Mouse (Mus musculus) kidney, postnatal 0 days (tissue): ENCODE data around the gene 4931422A03Rik. TPM values are rescaled to one million over a fixed set of nuclear protein-coding genes. Genes with fewer than 3 reads are reported as not detected.

Experiments
- ATAC-seq: fragments of 200-750 bp; cut with Nextera tagmentation; replicated peaks from 2 replicates; pipeline ENCODE4 v1.8.0; 2017; ENCODE audit warnings: low read depth, moderate number of reproducible peaks, moderate TSS enrichment, moderate library complexity; ENCODE audit not compliant: low FRiP score
- DNase-seq: peaks from one replicate; pipeline ENCODE4 v3.0.0-alpha.2; 2016; ENCODE audit warnings: low spot score
- H3K27ac ChIP-seq: fragments of 300-500 bp; sonication (generic); 2 replicates; pipeline ENCODE4 v1.5.1; 2014; ENCODE audit warnings: mild to moderate bottlenecking
- H3K27me3 ChIP-seq: fragments of 300-500 bp; sonication (generic); 2 replicates; pipeline ENCODE4 v1.6.1; 2014; ENCODE audit warnings: low read length, mixed read lengths; ENCODE audit not compliant: insufficient read depth
- H3K36me3 ChIP-seq: fragments of 300-500 bp; sonication (generic); 2 replicates; pipeline ENCODE4 v1.6.1; 2014; ENCODE audit warnings: low read length, mixed read lengths; ENCODE audit not compliant: insufficient read depth
- H3K4me1 ChIP-seq: fragments of 300-500 bp; sonication (generic); replicated peaks from 2 replicates; pipeline ENCODE4 v1.6.1; 2014; ENCODE audit warnings: antibody characterized with exemption, low read length, mixed read lengths; ENCODE audit not compliant: insufficient read depth
- H3K4me2 ChIP-seq: fragments of 300-500 bp; sonication (generic); 2 replicates; pipeline ENCODE4 v1.6.1; 2014; ENCODE audit warnings: mild to moderate bottlenecking, low read length, moderate library complexity, mixed read lengths
- H3K4me3 ChIP-seq: fragments of 300-500 bp; sonication (generic); replicated peaks from 2 replicates; pipeline ENCODE4 v1.5.1; 2014; ENCODE audit warnings: low read depth, low read length
- H3K9ac ChIP-seq: fragments of 300-500 bp; sonication (generic); 2 replicates; pipeline ENCODE4 v1.6.1; 2014; ENCODE audit warnings: low read depth, low read length
- H3K9me3 ChIP-seq: fragments of 300-500 bp; sonication (generic); replicated peaks from 2 replicates; pipeline ENCODE4 v1.6.1; 2016; ENCODE audit warnings: low read length, inconsistent platforms, mixed read lengths
- CTCF ChIP-seq: IDR thresholded peaks from 2 replicates; pipeline ENCODE4 v1.5.1; 2016; ENCODE audit warnings: antibody characterized with exemption, low read depth, mild to moderate bottlenecking, moderate library complexity
- WGBS: fragments of 180-500 bp; shearing (Covaris S2); extraction: QIAGEN DNeasy Blood & Tissue Kit; methylation state at CpG from one replicate; pipeline ENCODE4 v1.1.7; 2014; 5-methylcytosine and 5-hydroxymethylcytosine counted together
- polyA plus RNA-seq: library from polyadenylated mRNA; unstranded; fragments of >200 nt; fragmentation: Nextera tagmentation; extraction: Ambion mirVana; gene quantifications from 2 replicates; pipeline ENCODE4 v1.2.1, GENCODE M21; 2015

4931422A03Rik gene
- polyA plus RNA-seq, 1 experiment from 2014 or later, result 1.3 TPM

- peak overlapping the region; percentile 67 for H3K4me3 ChIP-seq
- no peaks in the 10 kb centered on the region for H3K9me3 ChIP-seq
- no peak for DNase-seq
- H3K9ac ChIP-seq, result peak overlapping the region; percentile 68; the same call in 1 of the 2 replicates
- no peaks in the 10 kb centered on the region for H3K36me3 ChIP-seq
- WGBS, result 24% methylated on average over 10 of the region's 10 CpGs
- H3K4me1 ChIP-seq, result peaks cover 4% of the 10 kb centered on the region; the same call in 1 of the 2 replicates
- H3K27me3 ChIP-seq, result no peaks in the 10 kb centered on the region; the same call in 1 of the 2 replicates
- TF ChIP-seq CTCF, result no peak; the same call in 1 of the 2 replicates
- H3K27ac ChIP-seq, result peak overlapping the region; percentile 71; the same call in 1 of the 2 replicates
- ATAC-seq, result no peak
- peak overlapping the region; percentile 67 for H3K4me2 ChIP-seq
These were observed 59.2 kb downstream of the 4931422A03Rik start for GRCm38 (mm10) chr2:103968919-103969436.

- 67% methylated on average over 4 of the region's 4 CpGs for WGBS
- no peaks in the 10 kb centered on the region for H3K9me3 ChIP-seq
- TF ChIP-seq CTCF, result no peak
- peaks cover 4% of the 10 kb centered on the region; the same call in 1 of the 2 replicates for H3K4me1 ChIP-seq
- no peak for ATAC-seq
- DNase-seq, result no peak
- no peak overlapping the region for H3K27ac ChIP-seq
- no peaks in the 10 kb centered on the region for H3K36me3 ChIP-seq
- no peak overlapping the region for H3K4me3 ChIP-seq
- H3K9ac ChIP-seq, result no peak overlapping the region
- no peak overlapping the region for H3K4me2 ChIP-seq
- H3K27me3 ChIP-seq, result no peaks in the 10 kb centered on the region; the same call in 1 of the 2 replicates
These were observed 60.0 kb downstream of the 4931422A03Rik start for GRCm38 (mm10) chr2:103968186-103968585.

- Histone ChIP-seq H3K4me3 (no peak overlapping the region), H3K9ac (no peak overlapping the region), H3K27me3 (no peaks in the 10 kb centered on the region), H3K4me1 (peaks cover 4% of the 10 kb centered on the region; the same call in 1 of the 2 replicates), H3K27ac (no peak overlapping the region), H3K36me3 (no peaks in the 10 kb centered on the region), H3K9me3 (no peaks in the 10 kb centered on the region), H3K4me2 (no peak overlapping the region)
- ATAC-seq (no peak), DNase-seq (no peak)
- TF ChIP-seq CTCF, result no peak
- WGBS, result 85% methylated on average over 3 of the region's 3 CpGs
These were observed 62.8 kb downstream of the 4931422A03Rik start for GRCm38 (mm10) chr2:103965391-103965790.

GRCm38 (mm10) chr2:103962349-103962748 lies 65.8 kb downstream of the 4931422A03Rik start:
- 69% methylated on average over 4 of the region's 4 CpGs for WGBS
- no peak for ATAC-seq

GRCm38 (mm10) chr2:103959574-103959973 lies 68.6 kb downstream of the 4931422A03Rik start:
- Histone ChIP-seq H3K9me3 (no peaks in the 10 kb centered on the region), H3K4me1 (no peaks in the 10 kb centered on the region), H3K4me3 (no peak overlapping the region), H3K27me3 (no peaks in the 10 kb centered on the region), H3K36me3 (no peaks in the 10 kb centered on the region), H3K27ac (no peak overlapping the region), H3K9ac (no peak overlapping the region), H3K4me2 (no peak overlapping the region)
- no peak for TF ChIP-seq CTCF
- ATAC-seq (no peak), DNase-seq (no peak)
- 92% methylated on average over 6 of the region's 6 CpGs for WGBS

More at GRCm38 (mm10) chr2:103962349-103962748, 65.8 kb downstream of the 4931422A03Rik start:
- Histone ChIP-seq H3K9ac (no peak overlapping the region), H3K4me2 (no peak overlapping the region), H3K27ac (no peak overlapping the region), H3K9me3 (no peaks in the 10 kb centered on the region), H3K27me3 (no peaks in the 10 kb centered on the region), H3K36me3 (no peaks in the 10 kb centered on the region), H3K4me3 (no peak overlapping the region), H3K4me1 (no peaks in the 10 kb centered on the region)
- no peak for DNase-seq
- TF ChIP-seq CTCF, result no peak

GRCm38 (mm10) chr2:103959066-103959465 lies 69.1 kb downstream of the 4931422A03Rik start:
- WGBS, result 89% methylated on average over 5 of the region's 5 CpGs
- no peak overlapping the region for H3K4me2 ChIP-seq
- no peak overlapping the region for H3K4me3 ChIP-seq
- DNase-seq (no peak), ATAC-seq (no peak)
- H3K27ac ChIP-seq, result no peak overlapping the region
- no peaks in the 10 kb centered on the region for H3K36me3 ChIP-seq
- H3K27me3 ChIP-seq, result no peaks in the 10 kb centered on the region
- H3K4me1 ChIP-seq, result no peaks in the 10 kb centered on the region
- H3K9me3 ChIP-seq, result no peaks in the 10 kb centered on the region
- TF ChIP-seq CTCF, result no peak
- no peak overlapping the region for H3K9ac ChIP-seq
